Mouse (Mus musculus): ENCODE results near the gene Arid1b. TPM values are rescaled to one million over a fixed set of nuclear protein-coding genes. Genes with fewer than 3 reads are reported as not detected.

Arid1b gene
- total and polyA plus RNA-seq, 3 experiments, result 6.1 to 12.4 (median 9.7) TPM

DNA sequence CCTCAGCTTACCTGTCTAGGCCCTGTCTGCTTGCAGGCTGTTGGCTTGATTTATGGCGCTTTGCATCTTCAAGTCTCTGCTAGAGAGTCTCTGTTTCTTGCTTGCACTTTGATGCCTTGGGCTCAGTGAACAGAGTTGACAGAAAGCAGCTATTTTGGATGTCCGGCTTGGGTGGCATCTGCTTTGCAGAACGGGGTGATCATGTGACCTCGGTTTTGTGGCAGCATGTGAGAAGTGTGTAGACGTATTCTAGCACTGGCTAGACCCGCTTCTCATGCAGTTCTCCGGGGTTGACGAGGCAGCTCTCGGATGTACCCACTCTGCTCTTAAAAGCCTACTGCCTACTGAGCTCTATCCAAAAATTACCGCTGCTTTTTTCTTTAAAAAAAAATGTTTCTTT is 22.9 kb downstream of the Arid1b start:
- Histone ChIP-seq H3K79me2 (replicated peaks; ENCODE audit: control insufficient read depth, extremely low read depth, insufficient read depth, poor library complexity, severe bottlenecking) (no peaks in the 10 kb centered on the region; the same call in 1 of the 2 replicates), H3K4me3 (replicated peaks in 1 of 3; ENCODE audit: low read depth in 2 of 3, low read length in 2 of 3, poor library complexity in 1 of 3) (no peak overlapping the region), H3K9ac (ENCODE audit: insufficient read depth, low read depth) (no peak overlapping the region), H3K4me2 (ENCODE audit: insufficient read depth, low read depth, poor library complexity, severe bottlenecking) (no peak overlapping the region), H3K9me3 (replicated peaks; ENCODE audit: low read length) (no peaks in the 10 kb centered on the region), H3K4me1 (ENCODE audit: control insufficient read depth in 1 of 2, insufficient read depth in 2 of 2) (peaks cover 6 to 12% of the 10 kb centered on the region in 2 experiments; a peak in 3 of 4 replicates), H3K36me3 (replicated peaks in 1 of 2; ENCODE audit: control insufficient read depth in 1 of 2, insufficient read depth in 1 of 2, low read length in 1 of 2) (peaks cover 5 to 43% of the 10 kb centered on the region in 2 experiments), H3K27me3 (replicated peaks) (no peaks in the 10 kb centered on the region), H3K27ac (ENCODE audit: insufficient read depth, low read depth) (no peak overlapping the region)
- dilution Hi-C loops (cut with MboI; ENCODE audit: extremely low pct_ligation_motif_present, extremely low pct_unique_long_range_greater_than_20kb, low sequenced_read_pairs), result no loop called here
- no peak for TF ChIP-seq ZKSCAN1 (IDR thresholded peaks at IDR 0.05; ENCODE audit: borderline replicate concordance, low read depth, low read length)
- TF ChIP-seq SIN3A (IDR thresholded peaks at IDR 0.05; ENCODE audit: low read length), result no peak
- no peak for TF ChIP-seq CTCF (conservative IDR thresholded peaks at IDR 0.05 in 1 of 2, IDR thresholded peaks at IDR 0.05 in 1 of 2; ENCODE audit: low read depth in 2 of 2, low read length in 2 of 2)
- TF ChIP-seq USF2 (conservative IDR thresholded peaks at IDR 0.05; ENCODE audit: low read depth, low read length), result no peak
- TF ChIP-seq JUN (IDR thresholded peaks at IDR 0.05; ENCODE audit: insufficient read depth, low read depth, low read length), result no peak
- in situ Hi-C loops (cut with MboI; ENCODE audit: low pct_ligation_motif_present, low pct_unique_long_range_greater_than_20kb, low sequenced_read_pairs), result no loop called here
- no peak for DNase-seq (ENCODE audit: extremely low read depth)

DNA sequence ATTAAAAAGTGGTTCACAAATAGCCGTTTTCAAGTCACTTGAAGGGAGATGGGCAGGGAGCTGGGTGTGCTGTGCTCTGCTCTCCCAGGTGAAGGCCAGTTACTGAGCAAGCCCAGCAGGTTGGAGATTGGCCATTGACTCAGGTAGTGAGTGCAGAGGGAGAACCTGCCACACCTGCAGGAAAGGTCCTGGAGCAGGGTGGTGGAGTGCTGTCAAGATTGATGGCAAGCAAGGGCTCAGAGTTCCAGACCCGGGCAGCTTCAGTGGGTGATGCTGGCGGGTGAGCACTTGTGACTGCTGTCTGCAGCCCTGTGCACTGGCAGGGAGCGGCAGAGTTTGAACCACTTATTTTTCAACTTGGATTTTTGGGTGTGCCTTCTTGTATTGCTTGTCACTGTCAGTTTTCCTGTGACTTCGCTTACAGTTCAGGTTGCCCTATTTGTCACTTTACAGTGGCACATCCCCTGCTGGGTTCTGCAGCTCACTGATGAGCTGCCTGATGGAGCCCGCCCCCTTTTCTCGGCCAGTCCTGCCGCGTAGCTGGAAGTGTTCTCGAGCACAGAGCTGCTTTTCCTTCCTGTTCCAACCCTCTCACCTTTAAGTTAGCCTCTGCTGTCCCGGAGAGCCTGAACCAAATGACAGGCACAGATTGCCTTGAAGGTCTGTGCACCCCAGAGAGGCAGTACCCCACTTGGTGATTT is 27.3 kb downstream of the Arid1b start:
- no peak overlapping the region for H3K27ac ChIP-seq (ENCODE audit: insufficient read depth, low read depth)
- H3K4me3 ChIP-seq (replicated peaks in 1 of 3; ENCODE audit: low read depth in 2 of 3, low read length in 2 of 3, poor library complexity in 1 of 3), result no peak overlapping the region
- TF ChIP-seq PAX5 (IDR thresholded peaks at IDR 0.05; ENCODE audit: low read length) (no peak), MXI1 (IDR thresholded peaks at IDR 0.05; ENCODE audit: low read depth, low read length) (no peak), ZNF384 (IDR thresholded peaks at IDR 0.05; ENCODE audit: low read depth, low read length) (no peak), CHD1 (IDR thresholded peaks at IDR 0.05; ENCODE audit: low read depth, low read length) (no peak), TCF12 (IDR thresholded peaks at IDR 0.05; ENCODE audit: low read depth, low read length) (no peak), SIN3A (IDR thresholded peaks at IDR 0.05; ENCODE audit: low read length) (no peak), CTCF (conservative IDR thresholded peaks at IDR 0.05 in 1 of 2, IDR thresholded peaks at IDR 0.05 in 1 of 2; ENCODE audit: low read depth in 2 of 2, low read length in 2 of 2) (no peak), GABPA (IDR thresholded peaks at IDR 0.05; ENCODE audit: insufficient replicate concordance, low read depth, low read length) (no peak), HCFC1 (IDR thresholded peaks at IDR 0.05; ENCODE audit: low read depth, low read length) (no peak), EP300 (IDR thresholded peaks at IDR 0.05; ENCODE audit: low read length) (no peak), ETS1 (conservative IDR thresholded peaks at IDR 0.05; ENCODE audit: low read depth, low read length) (no peak), E2F4 (IDR thresholded peaks at IDR 0.05; ENCODE audit: insufficient replicate concordance, low read depth, low read length) (no peak), JUN (IDR thresholded peaks at IDR 0.05; ENCODE audit: insufficient read depth, low read depth, low read length) (no peak), SMC3 (IDR thresholded peaks at IDR 0.05; ENCODE audit: low read depth, low read length) (no peak), TBP (conservative IDR thresholded peaks at IDR 0.05; ENCODE audit: low read depth, low read length) (no peak)
- no peak for DNase-seq (ENCODE audit: extremely low read depth)
- peaks cover 10 to 38% of the 10 kb centered on the region in 2 experiments for H3K4me1 ChIP-seq (ENCODE audit: control insufficient read depth in 1 of 2, insufficient read depth in 2 of 2)
- H3K9ac ChIP-seq (ENCODE audit: insufficient read depth, low read depth), result no peak overlapping the region
- dilution Hi-C loops (cut with MboI; ENCODE audit: extremely low pct_ligation_motif_present, extremely low pct_unique_long_range_greater_than_20kb, low sequenced_read_pairs) (no loop called here), in situ Hi-C loops (cut with MboI; ENCODE audit: low pct_ligation_motif_present, low pct_unique_long_range_greater_than_20kb, low sequenced_read_pairs) (no loop called here)
- H3K79me2 ChIP-seq (replicated peaks; ENCODE audit: control insufficient read depth, extremely low read depth, insufficient read depth, poor library complexity, severe bottlenecking), result no peaks in the 10 kb centered on the region
- H3K9me3 ChIP-seq (replicated peaks; ENCODE audit: low read length), result no peaks in the 10 kb centered on the region
- no peaks in the 10 kb centered on the region for H3K27me3 ChIP-seq (replicated peaks)
- peaks cover 5 to 26% of the 10 kb centered on the region in 2 experiments for H3K36me3 ChIP-seq (replicated peaks in 1 of 2; ENCODE audit: control insufficient read depth in 1 of 2, insufficient read depth in 1 of 2, low read length in 1 of 2)
- H3K4me2 ChIP-seq (ENCODE audit: insufficient read depth, low read depth, poor library complexity, severe bottlenecking), result no peak overlapping the region

Data from CH12.LX (cell line).